Mouse (Mus musculus) 416B (cell line): Measurements from ENCODE around the gene Akr1a1.

Experiments used
- DNase-seq: peaks from one replicate; pipeline ENCODE4 v3.0.0; 2011; ENCODE audit warnings: low read depth

The Akr1a1 gene

DNA sequence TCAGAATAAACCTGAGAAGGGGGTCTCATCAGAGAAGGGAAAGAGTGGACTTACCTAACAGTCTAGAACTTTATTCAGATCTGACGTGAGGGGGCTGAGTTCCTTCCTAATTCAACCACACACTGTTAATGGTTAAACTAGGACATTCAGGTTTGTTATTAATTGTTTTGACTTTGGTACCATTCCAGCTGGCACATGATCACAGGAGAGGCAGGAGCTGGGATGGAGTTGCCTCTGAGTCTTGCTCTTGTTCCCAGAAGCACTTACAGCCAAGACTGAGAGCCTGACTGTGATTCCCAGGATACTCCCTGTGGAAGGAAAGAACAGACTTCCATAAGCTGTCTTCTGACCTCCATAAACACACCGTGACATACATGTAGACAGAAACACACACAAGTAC is 8.0 kb upstream of the Akr1a1 start:
- DNase-seq, result no peak

DNA sequence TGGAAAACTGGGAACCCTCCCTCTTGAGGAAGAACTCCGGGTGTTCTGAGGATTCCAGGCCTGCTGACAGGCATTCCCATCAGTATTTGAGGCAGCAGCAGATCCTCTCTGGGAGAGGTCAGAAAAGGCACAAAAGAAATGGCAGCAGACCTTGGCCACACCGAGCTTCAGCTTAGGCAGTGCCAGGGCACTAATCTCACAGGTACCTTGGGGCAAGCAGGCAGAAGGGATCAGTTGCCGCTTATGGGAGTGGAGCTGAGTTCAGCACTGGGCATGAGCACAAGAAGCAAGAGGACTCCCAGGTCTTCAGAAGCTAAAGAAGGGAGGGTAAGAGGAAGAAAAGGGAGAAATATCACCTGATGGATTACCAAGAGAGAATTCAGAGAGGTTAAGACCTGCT is 6.5 kb upstream of the Akr1a1 start:
- no peak for DNase-seq

DNA sequence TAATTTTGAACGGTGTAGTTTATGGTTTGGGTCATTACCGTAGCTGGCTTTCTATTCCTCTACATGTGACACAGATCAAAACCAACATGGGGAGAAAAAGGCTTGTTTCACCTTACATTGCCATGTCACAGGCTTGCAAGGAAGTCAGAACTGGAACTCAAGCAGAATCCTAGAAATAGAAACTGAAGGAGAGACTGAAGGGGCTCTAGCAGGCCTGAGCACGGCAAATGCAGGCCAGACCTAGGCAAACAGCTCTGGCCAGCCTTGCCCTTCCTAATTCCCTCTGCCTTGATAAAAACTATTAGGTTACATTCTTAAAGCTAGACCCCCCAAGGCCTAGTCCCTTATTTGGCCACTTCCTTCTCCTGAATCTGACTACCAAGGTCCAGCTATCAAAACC is 4.2 kb upstream of the Akr1a1 start:
- DNase-seq, result no peak

DNA sequence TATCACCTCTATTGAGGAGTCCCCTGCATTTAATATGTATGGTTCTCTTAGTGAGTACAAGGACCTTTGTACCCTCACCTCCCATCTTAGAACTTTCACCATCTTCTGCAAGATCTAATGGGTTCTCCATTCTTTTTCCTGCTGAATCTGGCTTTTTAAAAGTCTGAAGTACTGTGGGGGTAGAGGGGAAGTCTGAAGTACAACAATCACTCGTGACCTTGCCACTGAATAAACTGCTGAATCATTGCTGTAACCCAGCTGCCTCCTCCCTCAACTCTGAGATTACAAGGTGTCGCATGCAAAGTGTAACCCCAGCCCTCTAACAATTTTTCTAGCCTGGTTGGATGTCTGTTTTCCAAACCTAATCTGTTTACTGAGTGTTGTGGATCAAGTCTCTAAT is 3.6 kb upstream of the Akr1a1 start:
- peak; percentile 55 for DNase-seq

GRCm38 (mm10) chr4:116653228-116653627 is 1.7 kb upstream of the Akr1a1 start:
- DNase-seq, result no peak

DNA sequence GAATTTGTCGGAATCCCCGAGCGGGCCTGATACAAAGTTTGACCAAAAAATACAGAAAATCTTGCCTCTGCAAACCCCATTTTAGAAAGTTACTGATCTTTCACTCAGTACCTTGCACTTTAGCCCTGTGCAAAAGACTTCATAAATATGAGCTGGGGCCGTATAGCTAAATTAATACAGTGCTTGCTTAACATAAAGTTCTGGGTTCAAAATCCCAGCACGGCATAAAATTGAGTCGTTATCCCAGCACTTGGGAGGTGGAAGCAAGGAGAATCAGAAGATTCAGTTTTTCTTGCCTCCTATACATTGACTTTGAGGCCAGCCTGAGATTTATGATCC is 286 bp upstream of the Akr1a1 start:
- DNase-seq, result no peak

DNA sequence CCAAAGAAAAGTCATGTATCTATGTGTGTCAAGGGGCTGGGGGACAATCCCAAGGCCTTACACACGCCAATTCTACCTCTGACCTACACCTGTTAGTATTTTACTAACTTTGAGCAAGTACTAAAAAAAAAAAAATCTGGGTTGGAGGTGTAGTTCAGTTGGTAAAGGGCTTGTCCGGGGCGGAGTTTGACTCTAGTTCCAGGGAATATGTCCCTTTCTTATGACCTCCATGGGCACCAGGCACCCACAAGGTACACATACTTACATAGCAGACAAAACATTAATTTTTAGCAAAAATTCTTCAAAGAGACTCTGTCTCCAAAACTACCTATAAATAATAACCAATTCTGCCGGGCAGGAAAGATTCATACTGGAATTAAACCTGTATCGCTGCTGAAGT is 1.1 kb downstream of the Akr1a1 start:
- no peak for DNase-seq

- no peak for DNase-seq
Measured at GRCm38 (mm10) chr4:116649411-116649810, 2.1 kb downstream of the Akr1a1 start.

- DNase-seq, result no peak
Measured at GRCm38 (mm10) chr4:116645624-116646023, 5.9 kb downstream of the Akr1a1 start.

GRCm38 (mm10) chr4:116644326-116644725 is 7.2 kb downstream of the Akr1a1 start:
- DNase-seq, result peak; percentile 75

DNA sequence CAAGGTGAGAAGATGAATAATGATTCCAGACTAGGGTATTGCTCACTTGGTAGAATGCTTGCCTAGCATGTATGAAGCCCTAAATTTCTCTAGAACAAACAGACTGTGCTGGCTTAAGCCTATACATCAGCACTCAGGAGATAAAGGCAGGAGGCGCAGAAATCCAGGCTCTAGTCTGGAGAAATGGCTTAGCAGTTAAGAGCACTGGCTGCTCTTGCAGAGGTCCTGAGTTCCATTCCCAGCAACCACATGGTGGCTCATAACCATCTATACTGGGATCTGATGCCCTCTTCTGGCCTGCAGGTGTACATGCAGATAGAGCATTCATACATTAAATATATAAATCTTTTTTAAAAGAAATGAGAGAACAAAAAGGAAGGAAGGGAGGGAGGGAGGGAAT is 9.4 kb downstream of the Akr1a1 start:
- DNase-seq, result no peak

DNA sequence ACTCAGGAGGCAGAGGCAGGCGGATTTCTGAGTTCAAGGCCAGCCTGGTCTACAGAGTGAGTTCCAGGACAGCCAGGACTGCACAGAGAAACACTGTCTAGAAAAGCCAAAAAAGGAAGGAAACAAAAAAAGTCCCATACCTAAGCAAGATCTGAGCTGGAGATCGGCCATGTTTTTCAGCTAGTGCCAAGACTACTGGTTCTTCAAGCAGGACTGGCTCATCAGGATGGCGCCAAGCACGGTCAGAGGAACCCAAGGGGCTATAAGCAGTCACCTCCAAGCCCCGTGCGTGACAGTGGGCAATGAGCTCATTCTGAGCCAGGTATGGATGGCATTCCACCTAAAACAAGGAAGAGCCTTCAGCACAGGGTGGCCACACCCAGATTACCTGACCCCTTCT is 12.7 kb downstream of the Akr1a1 start:
- DNase-seq, result no peak

DNA sequence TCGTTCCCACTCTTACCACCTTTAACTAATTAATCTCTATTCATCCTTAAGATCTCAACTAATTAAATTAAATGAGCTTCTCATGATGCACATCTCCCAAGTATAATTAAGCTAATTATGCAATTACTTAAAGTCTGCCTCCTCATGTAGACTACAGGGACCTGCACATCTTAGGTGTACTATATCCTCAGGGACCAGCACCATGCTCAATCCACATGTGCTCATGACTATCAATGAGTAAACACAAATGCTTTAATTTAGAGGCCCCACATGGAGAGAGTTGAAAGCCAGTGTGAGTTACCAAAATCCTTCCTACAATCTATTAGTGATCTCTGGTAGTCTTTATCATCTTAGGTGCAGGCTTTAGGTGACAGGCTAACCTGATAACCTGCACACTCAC is 16.3 kb downstream of the Akr1a1 start:
- no peak for DNase-seq

GRCm38 (mm10) chr4:116627722-116628662 is 23.5 kb downstream of the Akr1a1 start, which contains the start of gene Nasp:
TSS of gene Nasp (minus strand) at chr4:116627941.
- DNase-seq, result peak; percentile 96

DNA sequence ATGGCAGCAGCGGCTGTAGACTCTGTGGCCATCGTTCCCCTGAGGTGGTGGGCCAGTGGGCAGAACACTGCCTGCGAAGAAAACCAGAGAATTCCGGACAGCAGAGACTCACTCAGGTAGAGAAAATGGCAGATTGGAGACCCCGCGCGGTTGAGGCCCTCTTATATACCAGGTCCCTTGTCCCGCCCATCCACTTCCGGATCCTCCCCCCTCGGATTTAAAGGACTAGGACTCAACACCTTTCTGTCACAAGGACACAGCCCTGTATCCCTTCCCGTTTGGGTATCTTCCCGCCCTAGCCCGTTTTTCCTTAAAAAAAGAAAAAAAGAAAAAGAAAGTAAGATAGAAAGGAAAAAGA is 24.1 kb downstream of the Akr1a1 start:
- DNase-seq, result peak; percentile 96

DNA sequence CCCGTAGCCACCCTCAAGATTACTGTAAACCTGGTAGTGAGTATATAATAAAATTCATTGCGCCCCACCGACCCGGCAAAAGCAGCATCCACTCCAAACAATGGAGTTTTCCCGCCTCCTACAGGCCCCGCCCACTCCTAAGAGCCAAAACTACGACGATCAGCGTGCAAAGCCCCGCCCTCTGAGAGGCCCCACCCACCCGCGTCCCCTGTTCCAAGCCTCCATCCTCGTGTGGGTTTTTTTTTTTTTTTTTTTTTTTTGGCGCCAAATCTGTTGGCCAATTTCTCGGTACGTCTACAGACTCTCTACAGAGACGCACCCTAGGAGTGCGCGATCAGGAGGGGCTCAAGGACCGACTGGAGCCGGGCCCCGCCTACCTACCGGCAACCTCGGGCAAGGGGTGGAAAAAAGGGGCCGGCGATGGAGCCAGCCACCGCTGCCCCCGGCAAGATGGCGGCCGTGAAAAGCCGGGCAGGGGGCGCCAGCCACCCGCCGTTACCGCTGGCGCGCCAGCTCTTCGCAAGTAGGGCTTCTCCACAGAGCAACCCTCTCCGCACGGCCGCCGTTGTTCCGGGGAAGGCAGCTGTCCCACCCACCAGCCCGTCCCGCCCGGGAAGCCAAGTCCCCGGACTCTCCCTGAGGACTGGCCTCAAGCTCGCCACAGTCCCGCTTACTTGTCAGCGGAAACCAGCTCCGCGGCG is 24.7 kb downstream of the Akr1a1 start:
- DNase-seq, result peak; percentile 94

DNA sequence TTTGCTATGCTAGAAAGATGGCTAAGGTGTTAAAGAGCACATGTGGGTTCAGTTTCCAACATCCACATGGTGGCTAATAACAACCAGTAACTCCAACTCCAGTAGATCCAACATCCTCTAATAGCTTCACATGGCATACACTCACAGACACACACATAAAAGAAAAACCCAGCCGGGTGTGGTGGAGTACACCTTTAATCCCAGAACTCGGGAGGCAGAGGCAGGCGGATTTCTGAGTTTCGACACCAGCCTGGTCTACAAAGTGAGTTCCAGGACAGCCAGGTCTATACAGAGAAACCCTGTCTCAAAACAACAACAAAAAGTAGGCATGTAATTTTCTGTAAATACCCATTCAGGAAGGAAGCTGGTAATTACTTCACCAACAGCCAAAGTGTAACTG is 26.6 kb downstream of the Akr1a1 start:
- DNase-seq, result no peak

- no peak for DNase-seq
Measured at GRCm38 (mm10) chr4:116615237-116615636, 36.2 kb downstream of the Akr1a1 start.

DNA sequence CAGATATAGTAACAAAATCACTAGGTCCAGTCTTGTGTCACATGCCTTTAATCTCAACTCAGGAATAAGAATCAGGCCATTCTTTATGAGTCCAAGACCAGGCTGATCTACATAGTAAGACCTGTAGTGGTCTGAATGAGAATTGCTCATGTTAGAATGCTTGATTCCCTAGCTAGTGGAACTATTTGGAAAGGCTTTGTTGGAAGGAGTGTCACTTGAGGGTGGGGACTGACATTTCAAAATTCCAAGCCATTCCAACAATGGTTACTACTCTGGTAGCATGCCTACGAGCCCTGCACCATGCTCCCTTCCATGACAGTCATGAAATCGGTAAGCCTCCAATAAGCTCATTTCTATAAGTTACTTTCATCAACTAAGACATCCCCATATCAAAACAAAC is 38.9 kb downstream of the Akr1a1 start:
- no peak for DNase-seq

DNA sequence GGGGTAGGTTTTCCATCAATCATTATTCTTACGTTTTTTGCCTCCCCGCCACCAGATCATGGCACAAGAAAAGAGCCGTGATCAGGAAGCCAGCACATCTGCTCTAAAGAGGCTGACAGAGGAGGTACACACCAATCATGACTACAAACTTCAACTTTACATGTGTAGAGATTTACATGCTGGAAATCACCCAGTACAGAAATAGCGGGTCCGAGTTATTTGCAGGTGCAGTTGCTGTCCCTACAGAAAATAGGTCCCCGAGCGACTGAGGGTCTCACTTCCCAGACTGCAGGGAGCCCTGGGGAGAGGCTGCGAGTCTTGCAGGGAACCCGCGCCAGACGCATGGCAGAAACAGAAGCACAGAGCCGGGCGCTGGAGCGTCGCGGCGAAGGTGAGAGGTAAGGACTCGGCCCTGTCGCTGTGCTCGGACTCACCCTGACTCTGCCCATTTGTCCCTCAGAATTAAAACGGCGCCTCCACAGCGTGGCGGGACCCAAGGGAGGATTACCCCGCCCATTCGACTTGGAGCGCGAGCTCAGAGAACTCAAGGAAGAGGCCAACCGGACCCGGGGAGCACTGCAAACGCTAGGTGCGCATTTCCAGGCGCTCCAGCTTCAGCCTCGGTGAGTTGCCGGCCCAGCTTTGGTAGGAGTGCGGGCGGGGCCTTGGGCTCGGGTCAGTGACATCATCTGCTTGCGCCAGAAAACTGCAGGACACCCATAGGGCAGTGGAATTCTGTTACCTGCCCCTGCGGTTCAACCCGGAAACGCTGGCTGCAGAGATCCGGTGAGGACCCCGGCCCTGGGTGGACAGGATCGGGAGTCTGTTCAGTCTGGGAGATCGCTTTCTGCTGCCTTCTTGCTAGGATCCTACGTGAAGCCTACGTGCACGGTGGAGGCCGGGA is 54.2 kb downstream of the Akr1a1 start:
- DNase-seq, result peak; percentile 93

DNA sequence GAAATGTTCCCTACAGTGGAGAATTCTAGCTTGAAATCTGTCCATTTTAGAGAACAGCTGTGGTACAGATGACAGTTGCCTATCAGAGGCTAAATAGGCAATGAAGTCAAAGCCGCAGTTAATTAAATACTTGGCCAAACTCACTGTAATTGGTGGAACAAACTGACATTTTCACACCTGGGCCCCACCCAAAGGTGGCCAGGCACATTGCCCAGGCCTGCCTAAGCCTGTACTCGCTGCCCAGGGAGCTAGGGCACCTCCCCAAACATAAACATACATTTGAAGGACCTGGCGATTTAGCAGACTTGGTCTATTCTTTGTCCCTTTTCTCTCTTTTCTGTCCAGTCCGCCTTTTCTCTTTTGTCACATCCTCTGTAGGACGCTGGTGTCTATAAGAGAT is 55.1 kb downstream of the Akr1a1 start, which contains the start of gene Ccdc17:
Gene Ccdc17, plus strand, starts transcription at position 276 of the 400 bp plus-strand sequence.
- no peak for DNase-seq

DNA sequence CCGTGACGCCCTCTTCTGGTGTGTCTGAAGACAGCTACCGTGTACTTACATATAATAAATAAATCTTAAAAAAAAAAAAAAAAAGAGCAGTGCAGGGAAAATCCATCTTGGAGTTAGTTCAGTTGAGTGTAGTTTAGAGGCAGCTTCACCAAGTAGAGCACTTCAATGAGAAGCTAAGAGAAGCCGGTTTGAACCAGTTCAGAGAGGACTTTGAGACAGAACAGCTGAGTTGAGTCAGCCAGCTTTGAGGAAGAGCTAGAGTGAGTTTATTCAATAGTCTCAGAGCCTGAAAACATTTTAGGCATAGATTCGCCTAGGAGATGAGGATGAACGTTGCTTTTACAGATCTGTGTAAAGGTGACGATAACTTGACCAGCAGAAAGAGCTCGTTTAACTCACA is 55.7 kb downstream of the Akr1a1 start:
- DNase-seq, result no peak
